Mouse (Mus musculus) heart, embryonic 10.5 days (tissue): ENCODE measurements around the gene Gm27029. TPM values are rescaled to one million over a fixed set of nuclear protein-coding genes. Genes with fewer than 3 reads are reported as not detected.

Experiments
- DNase-seq: peaks from one replicate; pipeline ENCODE4 v3.0.0-alpha.2; 2017; ENCODE audit warnings: low spot score
- H3K27ac ChIP-seq: fragments of 300-500 bp; sonication (generic); 2 replicates; pipeline ENCODE4 v1.5.1; 2016; ENCODE audit warnings: mild to moderate bottlenecking
- H3K27me3 ChIP-seq: fragments of 300-500 bp; sonication (generic); 2 replicates; pipeline ENCODE4 v1.6.1; 2016; ENCODE audit warnings: mild to moderate bottlenecking; ENCODE audit not compliant: poor library complexity, insufficient read depth, severe bottlenecking
- H3K36me3 ChIP-seq: fragments of 300-500 bp; sonication (generic); 2 replicates; pipeline ENCODE4 v1.6.1; 2016; ENCODE audit warnings: mild to moderate bottlenecking, moderate library complexity
- H3K4me1 ChIP-seq: fragments of 300-500 bp; sonication (generic); 2 replicates; pipeline ENCODE4 v1.6.1; 2016; ENCODE audit warnings: mild to moderate bottlenecking
- H3K4me3 ChIP-seq: fragments of 300-500 bp; sonication (generic); 2 replicates; pipeline ENCODE4 v1.5.1; 2016; ENCODE audit warnings: mild to moderate bottlenecking, moderate library complexity
- H3K9me3 ChIP-seq: fragments of 300-500 bp; sonication (generic); 2 replicates; pipeline ENCODE4 v1.6.1; 2016; ENCODE audit warnings: mild to moderate bottlenecking, moderate library complexity
- WGBS: fragments of 180-500 bp; shearing (Covaris S2); methylation state at CpG from one replicate; pipeline ENCODE4 v1.1.7; 2016; 5-methylcytosine and 5-hydroxymethylcytosine counted together
- polyA plus RNA-seq: library from polyadenylated mRNA; unstranded; fragments of >200 nt; fragmentation: Nextera tagmentation; extraction: Ambion mirVana; gene quantifications from 2 replicates; pipeline ENCODE4 v1.2.1, GENCODE M21; 2016

Gene Gm27029
- polyA plus RNA-seq, 1 experiment from 2014 or later = 26.1 TPM

- H3K4me1 ChIP-seq = peaks cover 69% of the 10 kb centered on the region
- WGBS = under 1% methylated on average over 51 of the region's 51 CpGs
These were observed 40.7 kb upstream of the Gm27029 start for GRCm38 (mm10) chr11:101465101-101465868.

GRCm38 (mm10) chr11:101464211-101465100 lies 39.9 kb upstream of the Gm27029 start, which contains the start of gene Rnd2:
Rnd2 (plus strand) TSS chr11:101464999.
- 12% methylated on average over 12 of the region's 12 CpGs for WGBS

More at GRCm38 (mm10) chr11:101465101-101465868, 40.7 kb upstream of the Gm27029 start:
- H3K27me3 ChIP-seq = no peaks in the 10 kb centered on the region
- peak overlapping the region; percentile 91 for H3K27ac ChIP-seq
- peaks cover 21% of the 10 kb centered on the region for H3K36me3 ChIP-seq
- peak; percentile 85 for DNase-seq
- peak overlapping the region; percentile 95 for H3K4me3 ChIP-seq
- H3K9me3 ChIP-seq = no peaks in the 10 kb centered on the region

GRCm38 (mm10) chr11:101462583-101463440 lies 38.2 kb upstream of the Gm27029 start:
- peaks cover 46% of the 10 kb centered on the region for H3K36me3 ChIP-seq
- H3K9me3 ChIP-seq = no peaks in the 10 kb centered on the region
- 46% methylated on average over 13 of the region's 13 CpGs for WGBS
- peaks cover 63% of the 10 kb centered on the region for H3K4me1 ChIP-seq
- H3K27me3 ChIP-seq = no peaks in the 10 kb centered on the region
- peak overlapping the region; percentile 13; the same call in 1 of the 2 replicates for H3K27ac ChIP-seq
- no peak for DNase-seq
- 0 out of 2 replicates have a peak overlapping the region, but pooled peaks have one; percentile 3 for H3K4me3 ChIP-seq

More at GRCm38 (mm10) chr11:101464211-101465100, 39.9 kb upstream of the Gm27029 start, which contains the start of gene Rnd2:
- H3K9me3 ChIP-seq = no peaks in the 10 kb centered on the region
- H3K4me1 ChIP-seq = peaks cover 72% of the 10 kb centered on the region
- DNase-seq = no peak
- no peaks in the 10 kb centered on the region for H3K27me3 ChIP-seq
- H3K36me3 ChIP-seq = peaks cover 29% of the 10 kb centered on the region
- peak within 1 kb of the TSS; percentile 91 for H3K27ac ChIP-seq
- peak within 1 kb of the TSS; percentile 95 for H3K4me3 ChIP-seq

- WGBS = 88% methylated on average over 14 of the region's 14 CpGs
- H3K4me3 ChIP-seq = 0 out of 2 replicates have a peak overlapping the region, but pooled peaks have one; percentile 3
- no peaks in the 10 kb centered on the region for H3K27me3 ChIP-seq
- H3K4me1 ChIP-seq = peaks cover 56% of the 10 kb centered on the region
- H3K9me3 ChIP-seq = no peaks in the 10 kb centered on the region
- peak overlapping the region; percentile 13; the same call in 1 of the 2 replicates for H3K27ac ChIP-seq
- peaks cover 52% of the 10 kb centered on the region for H3K36me3 ChIP-seq
- no peak for DNase-seq
These were observed 37.5 kb upstream of the Gm27029 start for GRCm38 (mm10) chr11:101462141-101462540.

- Histone ChIP-seq H3K36me3 (peaks cover 60% of the 10 kb centered on the region), H3K27me3 (no peaks in the 10 kb centered on the region), H3K9me3 (no peaks in the 10 kb centered on the region), H3K4me1 (peaks cover 49% of the 10 kb centered on the region), H3K4me3 (no peak overlapping the region), H3K27ac (0 out of 2 replicates have a peak overlapping the region, but pooled peaks have one; percentile 62)
- WGBS = 83% methylated on average over 15 of the region's 15 CpGs
- DNase-seq = no peak
These were observed 35.7 kb upstream of the Gm27029 start for GRCm38 (mm10) chr11:101460321-101460720.

- WGBS = 43% methylated on average over 6 of the region's 6 CpGs
- no peak for DNase-seq
- Histone ChIP-seq H3K36me3 (peaks cover 60% of the 10 kb centered on the region), H3K9me3 (no peaks in the 10 kb centered on the region), H3K27ac (peak overlapping the region; percentile 62), H3K4me1 (peaks cover 46% of the 10 kb centered on the region), H3K27me3 (no peaks in the 10 kb centered on the region), H3K4me3 (no peak overlapping the region)
These were observed 35.1 kb upstream of the Gm27029 start for GRCm38 (mm10) chr11:101459716-101460115.

GRCm38 (mm10) chr11:101458217-101458616 lies 33.6 kb upstream of the Gm27029 start:
- H3K4me1 ChIP-seq = peaks cover 35% of the 10 kb centered on the region
- peaks cover 60% of the 10 kb centered on the region for H3K36me3 ChIP-seq
- DNase-seq = no peak
- no peaks in the 10 kb centered on the region for H3K9me3 ChIP-seq
- no peak overlapping the region for H3K27ac ChIP-seq
- H3K4me3 ChIP-seq = no peak overlapping the region
- WGBS = 81% methylated on average over 12 of the region's 12 CpGs
- no peaks in the 10 kb centered on the region for H3K27me3 ChIP-seq

- Histone ChIP-seq H3K27me3 (no peaks in the 10 kb centered on the region), H3K9me3 (no peaks in the 10 kb centered on the region), H3K27ac (no peak overlapping the region), H3K4me1 (peaks cover 30% of the 10 kb centered on the region), H3K36me3 (peaks cover 59% of the 10 kb centered on the region), H3K4me3 (no peak overlapping the region)
- 88% methylated on average over 9 of the region's 9 CpGs for WGBS
- no peak for DNase-seq
These were observed 33.0 kb upstream of the Gm27029 start for GRCm38 (mm10) chr11:101457631-101458030.

- H3K36me3 ChIP-seq = peaks cover 42% of the 10 kb centered on the region
- DNase-seq = no peak
- H3K9me3 ChIP-seq = no peaks in the 10 kb centered on the region
- WGBS = 90% methylated on average over 7 of the region's 7 CpGs
- no peak overlapping the region for H3K4me3 ChIP-seq
- H3K27me3 ChIP-seq = no peaks in the 10 kb centered on the region
- H3K27ac ChIP-seq = no peak overlapping the region
- peaks cover 27% of the 10 kb centered on the region for H3K4me1 ChIP-seq
These were observed 31.0 kb upstream of the Gm27029 start for GRCm38 (mm10) chr11:101455627-101456026.

- DNase-seq = no peak
These were observed 30.1 kb upstream of the Gm27029 start for GRCm38 (mm10) chr11:101454702-101455101.

GRCm38 (mm10) chr11:101452093-101452774 lies 27.6 kb upstream of the Gm27029 start:
- 68% methylated on average over 10 of the region's 10 CpGs for WGBS
- no peaks in the 10 kb centered on the region for H3K9me3 ChIP-seq
- H3K4me1 ChIP-seq = peaks cover 22% of the 10 kb centered on the region
- no peak overlapping the region for H3K4me3 ChIP-seq
- peaks cover 8% of the 10 kb centered on the region; the same call in 1 of the 2 replicates for H3K36me3 ChIP-seq
- DNase-seq = no peak
- H3K27ac ChIP-seq = no peak overlapping the region
- no peaks in the 10 kb centered on the region for H3K27me3 ChIP-seq

More at GRCm38 (mm10) chr11:101454702-101455101, 30.1 kb upstream of the Gm27029 start:
- peaks cover 33% of the 10 kb centered on the region for H3K36me3 ChIP-seq
- H3K9me3 ChIP-seq = no peaks in the 10 kb centered on the region
- no peak overlapping the region for H3K4me3 ChIP-seq
- H3K4me1 ChIP-seq = peaks cover 19% of the 10 kb centered on the region
- no peak overlapping the region for H3K27ac ChIP-seq
- WGBS = 69% methylated on average over 6 of the region's 6 CpGs
- no peaks in the 10 kb centered on the region for H3K27me3 ChIP-seq
